Mouse (Mus musculus): Measurements from ENCODE around the gene Rnft2.

GRCm38 (mm10) chr5:118250987-118251386 is 6.1 kb upstream of the Rnft2 start:
- no peak for TF ChIP-seq MAX (IDR thresholded peaks at IDR 0.05; ENCODE audit: low read depth)
- TF ChIP-seq E2F4 (IDR thresholded peaks at IDR 0.05; ENCODE audit: insufficient read depth), result no peak
- no peak for TF ChIP-seq POLR2AphosphoS2 (IDR thresholded peaks at IDR 0.05; ENCODE audit: insufficient read length, low read depth)
- no peak for TF ChIP-seq USF1 (IDR thresholded peaks at IDR 0.05; ENCODE audit: low read depth)
- no peak for TF ChIP-seq POLR2A (IDR thresholded peaks at IDR 0.05; ENCODE audit: insufficient read length, low read depth)
- no peak for TF ChIP-seq REST (IDR thresholded peaks at IDR 0.05; ENCODE audit: insufficient read depth, insufficient read length)
- TF ChIP-seq MYOG (IDR thresholded peaks at IDR 0.05; ENCODE audit: control insufficient read depth in 1 of 3, insufficient read depth in 1 of 3, insufficient read length in 2 of 3, low read depth in 2 of 3), result no peak
- no peak for TF ChIP-seq TCF3 (IDR thresholded peaks at IDR 0.05; ENCODE audit: insufficient read length, low read depth)
- no peak for TF ChIP-seq MYOD1 (IDR thresholded peaks at IDR 0.05; ENCODE audit: control insufficient read depth in 1 of 3, insufficient read length in 2 of 3, low read depth in 2 of 3)
- no peak for TF ChIP-seq CEBPB (IDR thresholded peaks at IDR 0.05; ENCODE audit: insufficient read depth, poor library complexity, severe bottlenecking)
